Mouse (Mus musculus): Measurements from ENCODE around the gene 3425401B19Rik.

3425401B19Rik gene

GRCm38 (mm10) chr14:32685124-32685826 lies at the start of gene 3425401B19Rik:
Gene 3425401B19Rik, minus strand, starts transcription at chr14:32685293.
- DNase-seq (ENCODE audit: low spot score): no peak

GRCm38 (mm10) chr14:32732961-32733360 lies 47.9 kb upstream of the 3425401B19Rik start:
- no peak for DNase-seq (ENCODE audit: low spot score)

GRCm38 (mm10) chr14:32726864-32727263 lies 41.8 kb upstream of the 3425401B19Rik start:
- no peak for DNase-seq (ENCODE audit: low spot score)

GRCm38 (mm10) chr14:32721461-32721860 lies 36.4 kb upstream of the 3425401B19Rik start:
- DNase-seq (ENCODE audit: low spot score): no peak

DNA sequence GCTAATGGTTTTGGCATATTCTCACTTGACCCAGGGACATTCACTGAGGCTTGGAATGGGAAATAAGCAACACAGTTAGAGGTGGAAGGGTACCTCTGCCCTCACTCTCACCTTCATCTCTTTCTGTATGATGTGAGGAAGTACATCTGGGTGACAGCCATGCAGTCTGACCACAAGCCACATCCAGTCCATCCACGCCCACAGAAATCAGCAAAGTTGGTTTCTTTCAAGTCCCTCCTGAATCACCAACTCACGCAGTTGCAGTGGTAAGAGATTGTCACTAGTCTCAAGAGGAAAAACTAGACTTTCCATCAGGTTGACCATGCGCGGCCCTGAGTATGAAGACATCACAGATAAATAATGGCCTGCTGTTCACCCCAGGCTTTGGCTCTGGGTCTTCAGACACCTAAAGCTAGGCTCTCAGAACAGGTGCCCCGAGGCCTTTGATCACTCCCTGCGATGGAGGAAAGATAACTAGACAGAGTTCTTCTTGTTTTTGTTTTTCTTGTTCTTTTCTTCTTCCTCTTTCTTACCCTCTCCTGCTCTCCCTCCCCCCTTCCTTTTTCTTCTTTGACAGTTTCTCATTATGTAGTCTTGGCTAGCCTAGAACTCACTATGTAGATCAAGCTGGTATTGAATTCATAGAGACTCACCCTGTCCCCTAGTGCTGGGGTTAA lies 31.8 kb upstream of the 3425401B19Rik start:
- no peak for DNase-seq (ENCODE audit: low spot score)

GRCm38 (mm10) chr14:32715489-32715888 lies 30.4 kb upstream of the 3425401B19Rik start:
- no peak for DNase-seq (ENCODE audit: low spot score)

DNA sequence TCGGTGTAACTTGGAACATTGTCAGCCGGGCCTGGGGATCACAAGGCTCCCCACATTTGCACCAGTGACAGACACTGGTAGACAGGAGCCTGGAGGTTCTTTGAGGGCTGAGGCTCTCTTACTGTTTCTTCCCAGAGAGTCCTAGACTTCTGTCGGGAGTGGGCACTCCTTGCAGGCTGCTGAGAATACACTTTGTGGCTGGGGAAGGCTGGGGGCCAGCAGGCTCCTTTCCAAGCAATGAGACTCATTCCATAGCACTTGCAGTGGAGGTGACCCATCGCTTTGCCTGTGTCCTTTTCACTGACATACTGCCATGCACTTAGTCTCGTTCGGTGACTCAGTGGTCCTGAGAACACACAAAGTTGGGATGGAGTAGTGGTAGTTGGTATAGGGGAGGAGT lies 30.0 kb upstream of the 3425401B19Rik start:
- no peak for DNase-seq (ENCODE audit: low spot score)

DNA sequence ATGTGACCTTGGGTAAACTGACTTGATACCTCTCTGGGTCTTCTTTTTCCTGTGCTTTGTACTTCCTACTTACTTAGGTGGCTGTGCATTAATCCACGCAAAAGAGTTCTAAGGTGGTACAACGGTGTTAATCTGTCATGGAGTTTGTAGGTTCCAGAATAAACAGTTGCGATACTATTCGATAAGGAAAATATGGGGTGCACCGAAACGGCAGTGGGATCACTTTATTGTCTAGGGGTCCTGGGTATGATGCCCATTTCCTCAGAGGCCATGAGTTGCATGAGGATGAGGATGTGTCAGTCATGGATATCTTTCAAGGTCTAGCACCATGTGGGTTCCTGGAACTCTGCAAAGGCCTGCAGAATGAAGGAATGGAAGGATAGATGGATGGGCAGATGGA lies 24.8 kb upstream of the 3425401B19Rik start:
- no peak for DNase-seq (ENCODE audit: low spot score)

DNA sequence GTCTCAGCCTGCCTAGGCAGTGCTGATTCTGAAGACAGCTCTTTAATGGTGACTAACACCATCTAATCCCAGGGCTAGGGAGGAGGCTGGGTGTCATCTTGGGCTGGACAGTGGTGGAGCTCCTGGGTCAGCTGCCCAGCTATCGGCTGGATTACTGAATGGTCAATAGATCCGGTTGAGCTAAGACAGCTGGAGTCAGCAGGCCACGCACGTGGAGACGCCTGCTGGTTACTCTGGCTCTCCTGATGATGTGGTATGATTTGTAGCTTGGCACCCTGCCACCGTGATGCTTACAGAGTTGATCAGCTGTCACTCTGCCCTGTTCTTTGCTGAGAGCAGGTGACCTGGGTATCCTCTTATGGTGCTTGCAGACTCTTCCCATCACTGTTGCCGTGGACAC lies 23.7 kb upstream of the 3425401B19Rik start:
- DNase-seq (ENCODE audit: low spot score): no peak

- DNase-seq (ENCODE audit: low spot score): no peak
These were observed 22.8 kb upstream of the 3425401B19Rik start for GRCm38 (mm10) chr14:32707938-32708337.

GRCm38 (mm10) chr14:32700972-32701371 lies 15.9 kb upstream of the 3425401B19Rik start:
- DNase-seq (ENCODE audit: low spot score): no peak

DNA sequence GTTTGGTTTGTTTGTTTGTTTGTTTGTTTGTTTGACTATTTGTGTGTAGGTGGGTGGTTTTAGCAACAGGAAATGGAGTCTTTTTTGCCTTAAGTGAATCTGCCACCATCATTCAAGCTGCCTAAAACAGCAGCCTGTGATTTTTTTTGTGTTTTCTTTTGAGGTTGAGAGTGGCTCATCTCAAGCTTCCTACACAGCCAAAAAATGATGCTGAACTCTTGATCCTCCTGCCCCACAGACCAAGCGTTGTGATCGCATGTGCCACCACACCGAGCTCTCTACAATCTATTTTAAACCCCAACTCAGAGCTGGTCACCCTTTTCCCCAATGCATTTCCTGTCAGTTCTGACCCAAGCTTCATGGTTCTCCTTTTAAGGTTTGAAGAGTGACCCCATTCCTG lies 13.5 kb upstream of the 3425401B19Rik start:
- no peak for DNase-seq (ENCODE audit: low spot score)

DNA sequence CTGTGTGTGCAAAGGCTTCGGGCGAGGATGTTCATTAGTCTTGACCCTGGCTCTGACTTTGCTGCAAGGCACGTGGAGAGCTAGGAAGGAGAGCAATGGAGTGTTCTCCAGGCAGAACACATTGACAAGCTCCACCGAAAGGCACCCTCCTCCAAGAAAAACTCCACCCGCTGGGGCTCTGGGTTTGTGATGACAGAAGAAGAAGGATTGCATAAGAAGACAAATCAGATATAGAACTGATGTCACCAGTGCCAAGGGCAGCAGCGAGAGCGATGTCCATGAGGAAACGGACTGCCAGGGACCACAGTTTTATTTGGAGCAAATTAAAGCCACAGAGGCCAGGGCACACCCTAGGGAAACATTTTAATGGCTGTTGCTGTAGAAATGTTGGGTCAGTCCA lies 12.7 kb upstream of the 3425401B19Rik start:
- no peak for DNase-seq (ENCODE audit: low spot score)

DNA sequence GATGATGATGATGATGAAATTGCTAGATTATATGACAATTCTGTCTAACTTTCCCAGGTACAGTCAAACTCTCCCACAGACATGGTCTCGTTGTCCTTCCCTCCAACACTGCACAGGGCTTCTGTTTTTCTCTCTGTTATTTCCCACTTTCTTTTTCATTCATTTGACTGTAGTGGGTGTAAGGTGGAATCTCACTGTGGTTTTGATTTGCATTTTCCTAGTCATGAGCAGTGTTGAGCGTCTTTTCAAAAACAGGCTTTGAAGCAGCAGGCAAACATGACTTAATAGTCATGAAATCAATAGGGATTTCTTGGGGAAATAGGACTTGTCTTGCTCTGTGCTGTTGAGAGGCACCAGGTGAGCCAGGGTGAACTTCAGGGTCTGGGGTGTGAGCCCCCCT lies 11.3 kb upstream of the 3425401B19Rik start:
- DNase-seq (ENCODE audit: low spot score): no peak

- DNase-seq (ENCODE audit: low spot score): no peak
These were observed 10.8 kb upstream of the 3425401B19Rik start for GRCm38 (mm10) chr14:32695906-32696305.

DNA sequence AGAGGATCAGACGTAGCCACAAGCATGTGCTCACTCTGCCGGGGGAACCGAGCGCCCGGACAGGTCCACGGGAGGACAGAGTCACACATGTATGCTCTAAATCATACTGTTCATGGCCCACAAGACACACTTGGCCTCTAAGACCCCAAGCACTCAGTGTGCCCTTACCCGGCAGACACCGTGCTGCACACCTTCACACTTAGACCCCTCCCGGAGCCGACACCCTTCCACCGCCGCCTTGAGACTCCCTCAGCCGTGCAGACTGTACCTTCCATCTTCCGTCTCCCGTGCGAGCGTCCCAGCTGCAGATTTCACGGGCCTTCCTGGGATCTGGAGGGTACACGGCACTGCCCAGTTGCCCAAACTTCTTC lies 373 bp downstream of the 3425401B19Rik start:
- DNase-seq (ENCODE audit: low spot score): no peak

DNA sequence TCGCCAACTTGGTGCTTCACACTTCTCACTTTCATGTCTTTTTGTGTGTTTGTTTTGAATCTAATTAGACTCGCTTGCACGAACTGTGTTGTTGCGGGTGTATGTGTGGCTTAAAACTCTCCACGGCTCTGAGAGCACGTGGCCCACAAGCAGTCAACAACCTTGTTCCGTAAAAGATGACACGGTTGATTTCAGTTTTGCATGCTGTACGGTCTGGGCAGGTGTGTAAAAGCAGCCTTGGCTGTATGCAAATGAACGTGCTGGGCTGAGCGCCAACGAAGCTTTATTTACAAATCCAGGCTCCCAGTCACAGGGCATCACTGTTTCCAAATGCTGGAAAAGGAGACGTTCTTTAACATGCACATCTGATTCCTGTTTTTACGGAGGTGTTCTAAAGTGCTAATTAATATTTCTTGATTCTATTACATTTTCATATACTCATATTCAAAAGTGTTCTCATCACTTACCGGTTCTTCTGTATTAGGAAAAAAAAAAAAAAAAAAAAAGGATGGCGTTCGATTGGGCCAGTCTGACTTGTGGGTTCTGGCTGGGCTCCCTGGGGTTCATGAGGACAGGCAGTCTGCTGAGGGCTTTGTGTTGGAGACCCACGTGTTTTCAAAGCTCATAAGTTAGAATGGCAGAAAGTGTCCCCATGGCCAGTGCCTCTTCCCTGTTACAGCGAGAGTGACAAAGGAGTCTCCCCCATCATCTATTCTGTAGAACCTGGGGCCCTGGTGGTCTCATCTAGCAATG lies 935 bp downstream of the 3425401B19Rik start:
- DNase-seq (ENCODE audit: low spot score): no peak

DNA sequence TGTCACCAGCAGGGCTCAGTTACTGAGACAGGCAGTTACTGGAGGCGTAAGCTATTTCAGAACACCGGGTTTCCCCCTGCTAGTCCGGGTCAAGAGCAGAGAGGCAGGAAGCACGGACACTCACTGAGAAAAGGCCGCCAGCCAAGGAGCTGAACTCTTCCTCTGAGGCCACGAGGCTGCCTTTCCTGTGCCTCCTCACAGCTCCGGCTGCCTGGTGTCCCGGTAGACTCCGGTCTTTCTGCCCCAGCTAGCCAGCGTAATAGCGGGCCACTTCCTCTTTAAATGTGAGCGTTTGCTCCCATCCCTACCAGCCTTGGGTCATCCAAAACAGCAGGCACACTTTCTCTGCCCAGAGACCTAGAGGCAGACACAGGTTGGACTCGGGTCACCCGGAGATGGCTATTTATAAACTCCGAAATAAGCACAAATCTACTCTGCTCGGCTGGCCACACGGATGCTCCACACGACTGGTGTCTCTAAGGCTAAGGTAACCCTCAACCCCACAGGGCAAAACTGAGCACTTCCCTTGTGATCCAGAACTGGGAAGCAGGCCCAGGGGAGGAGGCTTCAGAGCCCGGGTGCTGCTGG lies 1.7 kb downstream of the 3425401B19Rik start:
- no peak for DNase-seq (ENCODE audit: low spot score)

- no peak for DNase-seq (ENCODE audit: low spot score)
These were observed 2.6 kb downstream of the 3425401B19Rik start for GRCm38 (mm10) chr14:32682536-32682935.

GRCm38 (mm10) chr14:32681603-32682002 lies 3.5 kb downstream of the 3425401B19Rik start:
- no peak for DNase-seq (ENCODE audit: low spot score)

GRCm38 (mm10) chr14:32678565-32678964 lies 6.5 kb downstream of the 3425401B19Rik start:
- DNase-seq (ENCODE audit: low spot score): no peak

DNA sequence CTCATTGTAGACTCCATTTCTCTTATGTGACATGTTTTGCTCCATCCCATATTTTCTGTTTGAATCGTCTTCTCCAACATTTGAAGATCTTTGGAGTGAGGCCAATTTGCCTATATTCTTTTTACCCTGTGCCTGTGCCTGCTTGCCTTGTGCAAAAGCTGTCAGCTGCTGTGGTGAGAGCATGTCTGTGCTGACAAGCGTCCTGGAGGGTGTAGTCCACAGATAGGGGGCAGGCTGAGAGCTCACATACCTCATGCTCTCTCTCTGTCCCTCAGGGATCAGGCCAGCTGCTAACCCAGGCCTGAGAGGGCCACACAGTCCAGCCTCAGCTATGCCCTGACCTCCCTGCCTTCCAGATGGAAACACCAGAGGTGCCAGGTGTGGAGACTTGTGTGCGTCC lies 11.9 kb downstream of the 3425401B19Rik start:
- DNase-seq (ENCODE audit: low spot score): no peak

GRCm38 (mm10) chr14:32663099-32663498 lies 22.0 kb downstream of the 3425401B19Rik start:
- DNase-seq (ENCODE audit: low spot score): no peak

Data from ovary, postnatal 36 days (tissue).